Mouse (Mus musculus) cerebellum, postnatal 36 days (tissue): ENCODE results near the gene Tubb2a.
A peak's percentile ranks its signal among the peaks of the same experiment; 100 is the strongest.
"Not testable (repeated sequence)": the region's sequence is repeated elsewhere in the genome, so short reads cannot be mapped to it uniquely, and the experiment has no call there.

Experiments
- DNase-seq, 2 experiments: peaks; one replicate each; pipeline ENCODE4 v3.0.0; 2021 to 2022; ENCODE audit warnings: mixed read lengths in 2 of 2

Gene Tubb2a

GRCm38 (mm10) chr13:34088871-34089288 lies 11.1 kb upstream of the Tubb2a start:
- no peak for DNase-seq

GRCm38 (mm10) chr13:34088201-34088649 lies 10.4 kb upstream of the Tubb2a start:
- DNase-seq: not testable (repeated sequence)

- no peak for DNase-seq
These were observed 9.4 kb upstream of the Tubb2a start for GRCm38 (mm10) chr13:34087052-34087812.

GRCm38 (mm10) chr13:34084026-34084750 lies 6.4 kb upstream of the Tubb2a start:
- DNase-seq: no peak

GRCm38 (mm10) chr13:34081926-34082325 lies 4.1 kb upstream of the Tubb2a start:
- no peak for DNase-seq

- no peak for DNase-seq
These were observed 2.0 kb upstream of the Tubb2a start for GRCm38 (mm10) chr13:34079801-34080200.

- no peak for DNase-seq
These were observed 883 bp upstream of the Tubb2a start for GRCm38 (mm10) chr13:34078500-34079280.

- peak; percentile 30 to 39 for DNase-seq
These were observed 981 bp downstream of the Tubb2a start for GRCm38 (mm10) chr13:34076561-34077491.

- DNase-seq: not testable (repeated sequence)
These were observed 1.9 kb downstream of the Tubb2a start for GRCm38 (mm10) chr13:34075893-34076292.

GRCm38 (mm10) chr13:34074441-34074840 lies 3.4 kb downstream of the Tubb2a start:
- not testable (repeated sequence) for DNase-seq

- no peak for DNase-seq
These were observed 5.0 kb downstream of the Tubb2a start for GRCm38 (mm10) chr13:34072847-34073246.

- DNase-seq: no peak
These were observed 6.0 kb downstream of the Tubb2a start for GRCm38 (mm10) chr13:34071836-34072235.

GRCm38 (mm10) chr13:34070296-34070695 lies 7.5 kb downstream of the Tubb2a start:
- DNase-seq: no peak

- peak; percentile 25 to 29 for DNase-seq
These were observed 11.5 kb downstream of the Tubb2a start for GRCm38 (mm10) chr13:34066351-34066750.

- no peak for DNase-seq
These were observed 15.3 kb downstream of the Tubb2a start for GRCm38 (mm10) chr13:34062466-34062865.

GRCm38 (mm10) chr13:34060061-34060460 lies 17.7 kb downstream of the Tubb2a start:
- DNase-seq: peak in 1 of 2 experiments; percentile 25

- DNase-seq: no peak
These were observed 20.6 kb downstream of the Tubb2a start for GRCm38 (mm10) chr13:34057252-34057651.

- DNase-seq: no peak
These were observed 22.8 kb downstream of the Tubb2a start for GRCm38 (mm10) chr13:34054983-34055382.

GRCm38 (mm10) chr13:34054391-34054790 lies 23.4 kb downstream of the Tubb2a start:
- no peak for DNase-seq

GRCm38 (mm10) chr13:34053673-34054282 lies 24.0 kb downstream of the Tubb2a start:
- DNase-seq: no peak

- no peak for DNase-seq
These were observed 26.1 kb downstream of the Tubb2a start for GRCm38 (mm10) chr13:34051692-34052091.

- no peak for DNase-seq
These were observed 27.3 kb downstream of the Tubb2a start for GRCm38 (mm10) chr13:34050479-34050878.
